Mouse (Mus musculus) myocyte (in vitro differentiated cells): ENCODE measurements at regions not wholly inside any gene's neighbourhood (a gene's known extent, or its start where the extent isn't known, plus 50 kb on each side); places are given as distances from the start of the nearest gene placed in this dataset.

Experiments used
- CEBPB ChIP-seq: IDR thresholded peaks from 2 replicates; pipeline ENCODE4 v1.6.1; 2011; ENCODE audit warnings: mild to moderate bottlenecking, moderate library complexity; ENCODE audit not compliant: poor library complexity, insufficient read depth, severe bottlenecking
- E2F4 ChIP-seq: IDR thresholded peaks from one replicate; pipeline ENCODE4 v1.6.1; 2011; ENCODE audit warnings: mild to moderate bottlenecking, control low read depth, moderate library complexity; ENCODE audit not compliant: insufficient read depth
- MAX ChIP-seq: IDR thresholded peaks from one replicate; pipeline ENCODE4 v1.6.1; 2011; ENCODE audit warnings: low read depth, mild to moderate bottlenecking, control low read depth
- MYOD1 ChIP-seq, 3 experiments: IDR thresholded peaks; one replicate each; pipeline ENCODE4 v1.6.1; 2011; ENCODE audit warnings: control low read depth in 2 of 3, low read depth in 2 of 3, mild to moderate bottlenecking in 2 of 3, moderate library complexity in 1 of 3; ENCODE audit not compliant: insufficient read length in 2 of 3, control insufficient read depth in 1 of 3
- POLR2A ChIP-seq: IDR thresholded peaks from one replicate; pipeline ENCODE4 v1.6.1; 2011; ENCODE audit warnings: low read depth, mild to moderate bottlenecking, control low read depth, moderate library complexity; ENCODE audit not compliant: insufficient read length
- POLR2AphosphoS2 ChIP-seq: IDR thresholded peaks from one replicate; pipeline ENCODE4 v1.6.1; 2011; ENCODE audit warnings: low read depth, control low read depth; ENCODE audit not compliant: insufficient read length
- SRF ChIP-seq: IDR thresholded peaks from one replicate; pipeline ENCODE4 v1.6.1; 2011; ENCODE audit warnings: low read depth; ENCODE audit not compliant: control insufficient read depth, insufficient read length
- TCF12 ChIP-seq: IDR thresholded peaks from one replicate; pipeline ENCODE4 v1.6.1; 2011; ENCODE audit warnings: mild to moderate bottlenecking, control low read depth; ENCODE audit not compliant: poor library complexity, insufficient read depth, severe bottlenecking
- TCF3 ChIP-seq: IDR thresholded peaks from one replicate; pipeline ENCODE4 v1.6.1; 2011; ENCODE audit warnings: low read depth, control low read depth; ENCODE audit not compliant: insufficient read length
- USF1 ChIP-seq: IDR thresholded peaks from one replicate; pipeline ENCODE4 v1.6.1; 2011; ENCODE audit warnings: low read depth, mild to moderate bottlenecking, control low read depth, moderate library complexity

GRCm38 (mm10) chr7:117757033-117757432 is 359.0 kb downstream of the Rps15a start:
- TF ChIP-seq TCF12 (no peak), USF1 (no peak), CEBPB (no peak), POLR2A (no peak), MYOD1 (IDR thresholded peaks at IDR 0.05; ENCODE audit: control insufficient read depth in 1 of 3, insufficient read length in 2 of 3, low read depth in 2 of 3) (no peak), E2F4 (no peak), POLR2AphosphoS2 (no peak), MAX (no peak), TCF3 (no peak), SRF (no peak)
